Mouse (Mus musculus): Measurements from ENCODE around the gene Map6. TPM values are rescaled to one million over a fixed set of nuclear protein-coding genes. Genes with fewer than 3 reads are reported as not detected.

Map6 gene
- polyA plus RNA-seq, 1 experiment from 2014 or later: 0.25 TPM

DNA sequence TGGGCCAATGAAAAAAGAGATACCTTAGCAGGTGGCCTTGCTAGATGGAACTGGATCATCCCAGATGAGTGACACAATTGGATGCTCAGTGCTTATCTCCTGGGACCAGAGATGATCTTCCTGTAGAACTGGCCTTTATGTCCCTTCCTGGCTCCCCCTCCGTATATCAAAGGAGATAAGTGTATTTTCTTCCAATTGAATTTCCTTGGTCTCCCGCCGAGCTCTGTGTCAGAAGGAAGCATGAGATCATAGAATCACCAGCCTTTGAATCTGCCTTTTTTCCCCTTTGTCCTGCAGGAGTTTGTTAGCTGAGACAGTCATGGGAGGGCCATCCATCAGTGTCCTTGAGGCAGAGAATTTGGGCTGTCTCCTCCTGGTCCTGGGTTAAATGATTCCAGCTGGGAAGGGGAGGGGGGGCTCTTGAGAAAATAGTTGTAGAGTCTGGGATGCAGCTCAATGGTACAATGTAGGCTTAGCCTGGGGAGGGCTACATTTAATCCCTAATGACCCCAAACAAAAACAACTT is 33.5 kb downstream of the Map6 start:
- Histone ChIP-seq H3K36me3 (no peaks in the 10 kb centered on the region), H3K4me2 (no peak overlapping the region), H3K4me1 (no peaks in the 10 kb centered on the region), H3K4me3 (no peak overlapping the region), H3K27me3 (replicated peaks) (no peaks in the 10 kb centered on the region), H3K9me3 (replicated peaks) (no peaks in the 10 kb centered on the region), H3K9ac (no peak overlapping the region), H3K27ac (no peak overlapping the region)
- 29% methylated on average over 3 of the region's 3 CpGs for WGBS (ENCODE audit: insufficient replicate concordance)
- ATAC-seq: no peak

DNA sequence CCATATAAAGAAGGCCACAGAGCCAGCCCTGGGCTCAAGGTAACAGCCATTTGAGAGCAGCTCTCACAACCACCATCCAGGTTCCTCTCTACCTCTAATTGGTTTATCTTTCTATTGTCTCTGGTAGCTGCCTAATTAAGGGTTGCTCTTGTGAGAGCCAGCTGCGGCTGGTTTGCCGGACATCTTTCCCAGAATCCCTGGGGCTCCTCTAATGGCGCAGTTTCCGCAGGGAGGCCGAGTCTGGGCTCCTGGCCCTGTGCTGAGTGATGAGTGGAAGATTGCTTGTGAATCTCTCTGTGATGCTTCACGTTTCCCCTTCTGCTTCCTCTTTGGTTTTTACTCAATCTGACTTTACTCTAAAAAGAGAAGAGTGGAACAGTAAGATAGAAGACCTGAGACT is 36.8 kb downstream of the Map6 start:
- Histone ChIP-seq H3K36me3 (no peaks in the 10 kb centered on the region), H3K4me2 (no peak overlapping the region), H3K27ac (no peak overlapping the region), H3K4me1 (peaks cover 16% of the 10 kb centered on the region), H3K9ac (no peak overlapping the region), H3K4me3 (no peak overlapping the region), H3K27me3 (replicated peaks) (no peaks in the 10 kb centered on the region), H3K9me3 (replicated peaks) (no peaks in the 10 kb centered on the region)
- ATAC-seq: no peak
- 49% methylated on average over 6 of the region's 6 CpGs for WGBS (ENCODE audit: insufficient replicate concordance)

DNA sequence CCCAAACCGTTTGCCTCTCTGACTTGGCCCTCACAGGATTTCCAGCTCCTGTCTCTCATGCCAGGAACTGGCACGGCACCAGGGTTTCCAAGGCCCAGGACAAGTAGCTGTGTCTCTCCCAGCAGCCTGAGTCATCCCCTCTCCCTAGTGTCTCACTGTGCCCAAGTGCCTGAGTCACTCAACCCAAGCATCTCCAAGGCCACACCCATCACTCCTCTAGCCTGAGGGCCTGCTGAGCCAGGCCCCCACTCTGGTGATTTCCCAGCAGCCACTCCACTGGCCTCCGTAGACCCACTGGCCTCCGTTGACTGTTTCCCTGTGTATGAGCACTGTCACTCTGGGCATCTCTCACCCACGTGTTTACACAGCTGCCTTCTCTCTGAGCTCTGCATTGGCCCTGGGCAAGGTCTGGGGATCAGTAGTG is 37.7 kb downstream of the Map6 start:
- Histone ChIP-seq H3K27ac (no peak overlapping the region), H3K4me1 (peaks cover 16% of the 10 kb centered on the region), H3K4me2 (no peak overlapping the region), H3K9me3 (replicated peaks) (no peaks in the 10 kb centered on the region), H3K9ac (no peak overlapping the region), H3K36me3 (no peaks in the 10 kb centered on the region), H3K4me3 (no peak overlapping the region), H3K27me3 (replicated peaks) (no peaks in the 10 kb centered on the region)
- no peak for ATAC-seq
- WGBS (ENCODE audit: insufficient replicate concordance): 60% methylated on average over 5 of the region's 5 CpGs

GRCm38 (mm10) chr7:99305688-99306087 is 38.4 kb downstream of the Map6 start:
- 78% methylated on average over 4 of the region's 4 CpGs for WGBS (ENCODE audit: insufficient replicate concordance)
- Histone ChIP-seq H3K9ac (no peak overlapping the region), H3K27ac (no peak overlapping the region), H3K4me3 (no peak overlapping the region), H3K4me2 (no peak overlapping the region), H3K4me1 (peaks cover 16% of the 10 kb centered on the region), H3K27me3 (replicated peaks) (no peaks in the 10 kb centered on the region), H3K36me3 (no peaks in the 10 kb centered on the region), H3K9me3 (replicated peaks) (no peaks in the 10 kb centered on the region)
- no peak for ATAC-seq

DNA sequence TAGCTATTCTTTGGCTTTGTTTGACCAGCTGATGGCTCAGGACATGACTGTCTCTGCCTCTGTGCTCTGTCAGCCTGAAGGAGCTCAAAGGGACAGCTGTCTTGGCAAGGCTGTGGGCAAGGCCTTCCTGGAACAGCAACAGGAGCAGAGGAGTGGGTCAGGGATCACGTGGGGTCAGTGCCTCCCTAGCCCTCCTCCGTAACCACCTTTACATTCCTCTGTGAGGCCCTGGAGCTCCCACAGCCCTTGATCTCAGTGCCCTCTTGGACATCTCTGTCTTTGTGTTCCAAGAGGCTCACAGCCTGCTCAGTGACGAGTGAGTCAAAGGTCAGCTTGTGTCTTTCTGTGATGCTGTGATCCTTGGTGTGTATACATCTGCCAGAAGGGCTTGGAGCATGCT is 39.4 kb downstream of the Map6 start:
- Histone ChIP-seq H3K27me3 (replicated peaks) (0 out of 2 replicates have a peak, but pooled peaks cover 3% of the 10 kb centered on the region), H3K4me1 (peaks cover 16% of the 10 kb centered on the region), H3K9me3 (replicated peaks) (no peaks in the 10 kb centered on the region), H3K4me2 (no peak overlapping the region), H3K27ac (no peak overlapping the region), H3K4me3 (no peak overlapping the region), H3K9ac (no peak overlapping the region), H3K36me3 (no peaks in the 10 kb centered on the region)
- WGBS (ENCODE audit: insufficient replicate concordance): 47% methylated on average over 3 of the region's 3 CpGs
- ATAC-seq: no peak

GRCm38 (mm10) chr7:99311433-99311832 is 44.2 kb downstream of the Map6 start:
- no peak for ATAC-seq
- no peak overlapping the region for H3K9ac ChIP-seq
- no peaks in the 10 kb centered on the region for H3K9me3 ChIP-seq (replicated peaks)
- no peak overlapping the region for H3K4me3 ChIP-seq
- H3K4me1 ChIP-seq: peaks cover 16% of the 10 kb centered on the region
- no peak overlapping the region for H3K4me2 ChIP-seq
- H3K27ac ChIP-seq: no peak overlapping the region
- no peaks in the 10 kb centered on the region for H3K36me3 ChIP-seq
- 35% methylated on average over 7 of the region's 7 CpGs for WGBS (ENCODE audit: insufficient replicate concordance)
- H3K27me3 ChIP-seq (replicated peaks): peaks cover 21% of the 10 kb centered on the region

DNA sequence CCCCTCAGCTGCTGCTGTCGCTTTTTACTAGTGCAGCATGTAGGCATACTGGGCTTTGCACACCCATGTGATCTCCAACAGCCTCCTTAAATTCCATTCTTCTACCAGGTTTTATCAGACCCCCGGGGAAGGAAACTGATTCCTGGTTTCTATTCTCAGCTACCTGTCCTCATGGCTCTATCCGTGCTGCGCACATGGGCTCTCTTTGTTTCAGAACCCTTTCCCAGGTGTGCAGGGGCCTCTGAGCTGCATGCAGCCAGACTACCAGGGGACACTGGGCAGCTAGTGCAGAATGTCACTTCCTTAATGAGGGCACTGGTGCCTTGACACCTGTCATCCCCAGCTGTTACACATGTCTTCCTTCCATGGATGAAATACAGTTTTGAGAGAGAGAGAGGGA is 44.8 kb downstream of the Map6 start:
- H3K9ac ChIP-seq: no peak overlapping the region
- H3K4me2 ChIP-seq: no peak overlapping the region
- H3K36me3 ChIP-seq: no peaks in the 10 kb centered on the region
- 62% methylated on average over 4 of the region's 4 CpGs for WGBS (ENCODE audit: insufficient replicate concordance)
- no peak overlapping the region for H3K4me3 ChIP-seq
- H3K9me3 ChIP-seq (replicated peaks): no peaks in the 10 kb centered on the region
- peaks cover 25% of the 10 kb centered on the region for H3K27me3 ChIP-seq (replicated peaks)
- ATAC-seq: no peak
- H3K4me1 ChIP-seq: peaks cover 11% of the 10 kb centered on the region; the same call in 1 of the 2 replicates
- H3K27ac ChIP-seq: no peak overlapping the region

- Histone ChIP-seq H3K4me3 (no peak overlapping the region), H3K9ac (no peak overlapping the region), H3K9me3 (replicated peaks) (no peaks in the 10 kb centered on the region), H3K4me2 (no peak overlapping the region), H3K36me3 (no peaks in the 10 kb centered on the region), H3K27ac (no peak overlapping the region), H3K27me3 (replicated peaks) (peaks cover 29% of the 10 kb centered on the region), H3K4me1 (0 out of 2 replicates have a peak, but pooled peaks cover 5% of the 10 kb centered on the region)
- WGBS (ENCODE audit: insufficient replicate concordance): 57% methylated on average over 8 of the region's 8 CpGs
- ATAC-seq: no peak
These were observed 45.5 kb downstream of the Map6 start for GRCm38 (mm10) chr7:99312671-99313143.

DNA sequence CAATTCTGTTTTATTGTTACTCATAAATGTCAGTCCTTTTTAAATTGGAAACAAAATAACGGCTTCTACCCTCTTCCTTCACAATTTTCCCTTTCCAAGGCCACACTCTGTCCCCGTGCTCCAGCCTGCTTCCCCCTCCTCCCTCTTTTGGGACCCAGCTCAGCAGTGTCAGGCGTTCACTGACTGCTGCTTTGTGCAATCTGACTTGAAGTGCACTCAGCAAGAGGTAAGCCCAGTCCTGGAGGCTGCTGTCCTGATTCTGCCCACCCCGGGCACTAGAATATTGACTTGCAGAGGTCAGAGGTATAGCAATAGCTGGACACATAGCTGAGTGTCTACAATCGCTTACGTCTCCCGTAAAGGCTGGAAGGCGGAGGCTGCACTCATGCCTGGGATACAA is 46.0 kb downstream of the Map6 start:
- Histone ChIP-seq H3K9ac (no peak overlapping the region), H3K36me3 (no peaks in the 10 kb centered on the region), H3K9me3 (replicated peaks) (no peaks in the 10 kb centered on the region), H3K27ac (no peak overlapping the region), H3K27me3 (replicated peaks) (peaks cover 35% of the 10 kb centered on the region), H3K4me3 (no peak overlapping the region), H3K4me2 (no peak overlapping the region), H3K4me1 (no peaks in the 10 kb centered on the region)
- ATAC-seq: no peak
- WGBS (ENCODE audit: insufficient replicate concordance): 65% methylated on average over 8 of the region's 8 CpGs

- H3K4me3 ChIP-seq: no peak overlapping the region
- H3K4me2 ChIP-seq: no peak overlapping the region
- WGBS (ENCODE audit: insufficient replicate concordance): 41% methylated on average over 4 of the region's 4 CpGs
- no peak overlapping the region for H3K9ac ChIP-seq
- H3K27ac ChIP-seq: no peak overlapping the region
- H3K27me3 ChIP-seq (replicated peaks): peaks cover 42% of the 10 kb centered on the region
- no peaks in the 10 kb centered on the region for H3K4me1 ChIP-seq
- no peaks in the 10 kb centered on the region for H3K36me3 ChIP-seq
- no peak for ATAC-seq
- H3K9me3 ChIP-seq (replicated peaks): no peaks in the 10 kb centered on the region
These were observed 47.3 kb downstream of the Map6 start for GRCm38 (mm10) chr7:99314565-99314964.

DNA sequence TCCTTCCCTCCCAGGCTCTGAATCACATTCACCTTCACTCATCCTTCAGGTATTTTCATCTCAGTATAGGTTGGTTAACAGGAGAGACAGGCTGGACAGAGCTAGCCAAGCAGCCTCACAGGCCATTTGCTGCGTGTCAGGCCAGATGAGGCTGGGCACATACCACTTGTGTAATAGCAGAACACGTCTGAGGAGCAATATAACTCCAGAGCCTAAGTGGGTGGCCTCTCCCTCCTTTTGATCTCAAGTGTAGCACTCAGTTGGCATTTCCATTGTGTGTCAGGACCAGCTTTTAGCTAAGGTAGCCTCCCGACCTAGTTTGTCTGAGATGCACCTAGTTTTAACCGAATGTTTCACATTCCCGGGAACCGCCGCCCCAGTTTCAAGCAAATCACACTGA is 49.0 kb downstream of the Map6 start:
- no peak for ATAC-seq
- no peak overlapping the region for H3K27ac ChIP-seq
- H3K4me2 ChIP-seq: no peak overlapping the region
- no peaks in the 10 kb centered on the region for H3K36me3 ChIP-seq
- H3K9me3 ChIP-seq (replicated peaks): no peaks in the 10 kb centered on the region
- H3K4me3 ChIP-seq: no peak overlapping the region
- H3K4me1 ChIP-seq: no peaks in the 10 kb centered on the region
- no peak overlapping the region for H3K9ac ChIP-seq
- H3K27me3 ChIP-seq (replicated peaks): peaks cover 53% of the 10 kb centered on the region
- 69% methylated on average over 7 of the region's 7 CpGs for WGBS (ENCODE audit: insufficient replicate concordance)

GRCm38 (mm10) chr7:99317475-99317874 is 50.2 kb downstream of the Map6 start:
- no peak overlapping the region for H3K27ac ChIP-seq
- no peaks in the 10 kb centered on the region for H3K9me3 ChIP-seq (replicated peaks)
- no peak for ATAC-seq
- H3K4me1 ChIP-seq: no peaks in the 10 kb centered on the region
- no peak overlapping the region for H3K4me3 ChIP-seq
- no peaks in the 10 kb centered on the region for H3K36me3 ChIP-seq
- no peak overlapping the region for H3K4me2 ChIP-seq
- peaks cover 55% of the 10 kb centered on the region for H3K27me3 ChIP-seq (replicated peaks)
- 37% methylated on average over 7 of the region's 7 CpGs for WGBS (ENCODE audit: insufficient replicate concordance)
- no peak overlapping the region for H3K9ac ChIP-seq

GRCm38 (mm10) chr7:99320524-99320923 is 53.3 kb downstream of the Map6 start:
- Histone ChIP-seq H3K27ac (no peak overlapping the region), H3K4me3 (no peak overlapping the region), H3K4me2 (no peak overlapping the region), H3K4me1 (no peaks in the 10 kb centered on the region), H3K9me3 (replicated peaks) (no peaks in the 10 kb centered on the region), H3K36me3 (no peaks in the 10 kb centered on the region), H3K27me3 (replicated peaks) (peaks cover 75% of the 10 kb centered on the region), H3K9ac (no peak overlapping the region)
- no peak for ATAC-seq
- 44% methylated on average over 14 of the region's 14 CpGs for WGBS (ENCODE audit: insufficient replicate concordance)
